Mouse (Mus musculus): ENCODE data around the gene Lama1.

GRCm38 (mm10) chr17:67733516-67733915 lies 36.5 kb downstream of the Lama1 start:
- TF ChIP-seq EP300 (IDR thresholded peaks at IDR 0.05; ENCODE audit: low read depth) (no peak), CTCF (IDR thresholded peaks at IDR 0.05; ENCODE audit: low read depth) (no peak)

All from liver, embryonic 14.5 days (tissue).